Mouse (Mus musculus) erythroblast, embryonic 14.5 days (primary cell): ENCODE data around the gene Asic1.

ENCODE experiments used
- GATA1 ChIP-seq: IDR thresholded peaks from 2 replicates; pipeline ENCODE4 v1.6.1; 2012; ENCODE audit warnings: low read length, inconsistent platforms, mixed read lengths
- TAL1 ChIP-seq: IDR thresholded peaks from 3 replicates; pipeline ENCODE4 v1.6.1; 2012; ENCODE audit warnings: low read length, inconsistent platforms, mixed read lengths

DNA sequence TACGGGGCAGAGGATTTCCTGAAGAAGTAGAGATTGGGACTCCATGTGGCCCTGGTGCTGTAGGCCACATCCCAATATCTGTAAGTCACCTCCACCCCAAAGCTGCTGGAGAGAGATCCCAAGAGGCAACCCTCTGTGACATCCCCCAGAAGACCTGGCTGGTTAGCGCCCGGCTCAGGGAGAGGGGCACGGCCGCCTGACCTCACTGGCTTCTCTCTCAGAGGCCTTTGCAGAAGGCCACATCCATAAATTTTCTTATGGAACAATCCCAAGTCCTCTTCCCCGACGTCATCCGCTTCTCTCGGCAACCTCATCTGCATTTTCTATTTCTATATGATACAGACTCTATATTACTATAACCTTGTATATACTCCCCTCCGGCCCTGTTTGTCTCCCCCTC lies 29.5 kb downstream of the Asic1 start:
- TF ChIP-seq GATA1, result no peak
- TF ChIP-seq TAL1, result no peak
